Mouse (Mus musculus) thymus, adult 2 months (tissue): Measurements from ENCODE around the gene Tmem121. TPM values are rescaled to one million over a fixed set of nuclear protein-coding genes. Genes with fewer than 3 reads are reported as not detected.
A peak's percentile ranks its signal among the peaks of the same experiment; 100 is the strongest.
"Not testable (repeated sequence)": the region's sequence is repeated elsewhere in the genome, so short reads cannot be mapped to it uniquely, and the experiment has no call there.

Experiments used
- DNase-seq: peaks from one replicate; pipeline ENCODE4 v3.0.0; 2021
- H3K27ac ChIP-seq: fragments of 200-500 bp; 2 replicates; pipeline ENCODE4 v1.5.1; 2012; ENCODE audit warnings: low read length, control low read depth; ENCODE audit not compliant: control insufficient read depth, insufficient read depth
- H3K27me3 ChIP-seq: fragments of 200-500 bp; 2 replicates; pipeline ENCODE4 v1.6.1; 2012; ENCODE audit warnings: mild to moderate bottlenecking, low read length, moderate library complexity, mixed read lengths; ENCODE audit not compliant: control insufficient read depth, insufficient read depth
- H3K36me3 ChIP-seq: fragments of 200-500 bp; 2 replicates; pipeline ENCODE4 v1.6.1; 2012; ENCODE audit warnings: mild to moderate bottlenecking, low read length, moderate library complexity; ENCODE audit not compliant: control insufficient read depth, insufficient read depth
- H3K4me1 ChIP-seq: fragments of 200-500 bp; replicated peaks from 2 replicates; pipeline ENCODE4 v1.6.1; 2012; ENCODE audit warnings: low read length; ENCODE audit not compliant: control insufficient read depth, insufficient read depth
- H3K4me3 ChIP-seq: fragments of 200-500 bp; 2 replicates; pipeline ENCODE4 v1.5.1; 2012; ENCODE audit warnings: mild to moderate bottlenecking, low read length, control low read depth, moderate library complexity; ENCODE audit not compliant: control insufficient read depth, insufficient read depth
- CTCF ChIP-seq: fragments of 200-500 bp; IDR thresholded peaks from 2 replicates; pipeline ENCODE4 v1.5.1; 2012; ENCODE audit warnings: mild to moderate bottlenecking, control low read depth, low read length, moderate library complexity, borderline replicate concordance; ENCODE audit not compliant: control insufficient read depth, poor library complexity, insufficient read depth; ENCODE audit errors: extremely low read depth
- POLR2A ChIP-seq: fragments of 200-500 bp; IDR thresholded peaks from 2 replicates; pipeline ENCODE4 v1.6.1; 2012; ENCODE audit warnings: mild to moderate bottlenecking, low read length, control low read depth, moderate library complexity; ENCODE audit not compliant: control insufficient read depth, poor library complexity, insufficient read depth; ENCODE audit errors: extremely low read depth
- WGBS: fragments of 180-500 bp; shearing (Covaris S2); methylation state at CpG from one replicate; pipeline ENCODE4 v1.1.7; 2018; 5-methylcytosine and 5-hydroxymethylcytosine counted together
- polyA plus RNA-seq: library from polyadenylated mRNA; depleted of rRNA; stranded (reverse); fragments of >200 nt; gene quantifications from 2 replicates; pipeline ENCODE4 v1.2.3, GENCODE M21; 2012

Tmem121 gene
- polyA plus RNA-seq, 1 experiment = 47.6 TPM

GRCm38 (mm10) chr12:113184945-113185344 lies 785 bp upstream of the Tmem121 start:
- H3K36me3 ChIP-seq = no peaks in the 10 kb centered on the region
- H3K27me3 ChIP-seq = no peaks in the 10 kb centered on the region
- TF ChIP-seq POLR2A = no peak
- peaks cover 35% of the 10 kb centered on the region for H3K4me1 ChIP-seq
- no peak overlapping the region for H3K4me3 ChIP-seq
- DNase-seq = no peak
- H3K27ac ChIP-seq = no peak overlapping the region; the same call in 1 of the 2 replicates
- WGBS = 63% methylated on average over 5 of the region's 5 CpGs

DNA sequence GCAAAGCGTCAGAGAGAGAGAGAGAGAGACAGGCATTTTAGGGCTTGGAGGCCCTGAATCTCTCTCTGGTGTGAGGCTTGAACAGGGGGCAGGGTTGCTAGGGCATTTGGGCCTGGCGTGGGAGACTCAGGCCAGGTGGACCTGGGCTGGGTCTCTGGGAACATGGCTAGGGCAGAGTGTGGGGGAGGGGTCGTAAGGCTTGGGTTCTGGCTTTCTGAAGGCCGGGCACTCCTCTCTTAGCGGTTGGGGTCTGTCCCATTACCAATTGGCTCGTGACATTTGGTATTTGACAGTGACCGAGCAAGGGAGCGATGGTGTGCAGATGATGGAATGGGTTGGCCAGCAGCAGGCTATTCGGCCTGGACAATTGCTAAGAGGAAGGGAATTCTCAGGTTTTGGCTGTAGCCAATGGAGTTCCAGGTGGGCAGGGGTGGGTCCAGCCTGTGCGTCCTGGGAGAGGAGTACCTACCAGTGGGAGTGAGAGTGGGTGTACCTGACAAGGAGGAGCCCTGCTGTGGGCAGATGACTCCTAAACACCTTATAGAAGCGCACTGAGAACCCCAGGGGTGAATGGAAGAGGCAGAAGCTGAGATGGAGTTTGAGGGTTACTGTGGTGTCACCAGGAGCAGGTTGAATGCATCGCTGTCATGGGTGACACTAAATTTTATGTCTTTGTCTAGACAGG lies 738 bp downstream of the Tmem121 start:
- WGBS = 30% methylated on average over 12 of the region's 12 CpGs
- Histone ChIP-seq H3K4me3 (peak overlapping the region; percentile 53), H3K27ac (no peak overlapping the region), H3K36me3 (no peaks in the 10 kb centered on the region), H3K27me3 (no peaks in the 10 kb centered on the region), H3K4me1 (peaks cover 35% of the 10 kb centered on the region)
- TF ChIP-seq POLR2A (no peak), CTCF (no peak)
- no peak for DNase-seq

GRCm38 (mm10) chr12:113187011-113187375 lies 1.3 kb downstream of the Tmem121 start:
- whole genome bisulfite sequencing = 15% methylated on average over 4 of the region's 4 CpGs
- Histone ChIP-seq H3K27me3 (no peaks in the 10 kb centered on the region), H3K27ac (no peak overlapping the region), H3K4me3 (no peak overlapping the region), H3K4me1 (peaks cover 35% of the 10 kb centered on the region), H3K36me3 (no peaks in the 10 kb centered on the region)
- TF ChIP-seq CTCF (no peak), POLR2A (no peak)
- no peak for DNase-seq

GRCm38 (mm10) chr12:113187584-113188295 lies 2.0 kb downstream of the Tmem121 start:
- 38% methylated on average over 56 of the region's 56 CpGs for WGBS
- peak; percentile 91 for DNase-seq

GRCm38 (mm10) chr12:113188349-113189055 lies 2.8 kb downstream of the Tmem121 start:
- 96% methylated on average over 51 of the region's 51 CpGs for WGBS
- no peak overlapping the region for H3K27ac ChIP-seq
- H3K4me3 ChIP-seq = no peak overlapping the region
- peaks cover 35% of the 10 kb centered on the region for H3K4me1 ChIP-seq
- H3K27me3 ChIP-seq = no peaks in the 10 kb centered on the region
- no peak for DNase-seq
- no peaks in the 10 kb centered on the region for H3K36me3 ChIP-seq
- no peak for TF ChIP-seq POLR2A

More at GRCm38 (mm10) chr12:113187584-113188295, 2.0 kb downstream of the Tmem121 start:
- Histone ChIP-seq H3K4me1 (peaks cover 35% of the 10 kb centered on the region), H3K27me3 (no peaks in the 10 kb centered on the region), H3K4me3 (peak overlapping the region; percentile 21), H3K27ac (no peak overlapping the region), H3K36me3 (no peaks in the 10 kb centered on the region)
- TF ChIP-seq POLR2A (no peak), CTCF (peak; percentile 93)

- H3K36me3 ChIP-seq = no peaks in the 10 kb centered on the region
- DNase-seq = no peak
- H3K4me1 ChIP-seq = no peaks in the 10 kb centered on the region
- WGBS = 69% methylated on average over 2 of the region's 2 CpGs
- H3K27me3 ChIP-seq = no peaks in the 10 kb centered on the region
- H3K4me3 ChIP-seq = no peak overlapping the region
- TF ChIP-seq CTCF (no peak), POLR2A (no peak)
- H3K27ac ChIP-seq = no peak overlapping the region
Observed at GRCm38 (mm10) chr12:113193423-113193822, 7.7 kb downstream of the Tmem121 start.

DNA sequence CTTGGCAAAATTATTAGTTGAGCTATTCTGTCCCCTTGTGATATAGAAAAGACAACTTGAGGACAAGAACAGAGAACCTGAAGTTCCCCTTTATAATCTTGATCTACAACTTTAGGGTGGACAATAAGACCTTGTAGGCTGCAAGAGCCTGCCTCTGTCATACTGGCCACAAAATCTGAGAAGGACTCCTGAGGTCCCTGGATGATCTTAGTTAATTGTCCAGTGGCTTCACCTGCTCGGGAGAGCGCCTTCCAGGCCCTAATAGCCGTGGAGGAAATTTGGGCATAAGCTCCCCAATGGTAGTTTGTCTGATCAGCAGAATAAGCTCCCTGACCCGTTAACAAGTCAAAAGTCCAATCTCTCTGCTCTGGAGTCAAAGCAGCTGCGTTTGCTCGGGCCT lies 13.4 kb downstream of the Tmem121 start:
- not testable (repeated sequence) for H3K27ac ChIP-seq, H3K4me3 ChIP-seq, H3K36me3 ChIP-seq, DNase-seq, H3K27me3 ChIP-seq, H3K4me1 ChIP-seq
- 95% methylated on average over 3 of the region's 6 CpGs for WGBS
